Mouse (Mus musculus) heart, adult 11 months (tissue): ENCODE measurements around the gene Adora3.

Experiments used
- DNase-seq: peaks from one replicate; pipeline ENCODE4 v3.0.0; 2022

Adora3 gene

GRCm38 (mm10) chr3:105935033-105935432 is 64.4 kb downstream of the Adora3 start:
- peak; percentile 96 for DNase-seq

DNA sequence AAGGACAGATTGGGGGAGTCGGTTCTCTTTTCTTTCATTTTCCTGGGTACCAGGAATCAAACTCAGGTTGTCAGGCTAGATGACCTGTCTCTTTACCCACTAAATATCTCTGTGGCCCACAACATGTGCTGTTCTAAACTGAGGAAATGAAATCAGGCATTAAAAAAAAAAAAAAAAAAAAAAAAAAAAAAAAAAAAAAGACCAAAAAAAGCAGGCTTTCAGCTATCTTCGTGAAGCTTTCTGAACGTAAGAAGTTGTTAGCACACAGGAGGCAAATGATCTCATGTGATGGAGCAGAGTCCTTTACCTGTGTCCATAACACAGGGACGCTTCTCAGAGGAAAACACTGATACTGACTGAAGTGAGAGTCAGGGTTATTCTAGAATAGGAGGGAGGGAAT is 65.5 kb downstream of the Adora3 start:
- no peak for DNase-seq

- peak; percentile 70 for DNase-seq
Measured at GRCm38 (mm10) chr3:105951348-105951747, 80.7 kb downstream of the Adora3 start.

DNA sequence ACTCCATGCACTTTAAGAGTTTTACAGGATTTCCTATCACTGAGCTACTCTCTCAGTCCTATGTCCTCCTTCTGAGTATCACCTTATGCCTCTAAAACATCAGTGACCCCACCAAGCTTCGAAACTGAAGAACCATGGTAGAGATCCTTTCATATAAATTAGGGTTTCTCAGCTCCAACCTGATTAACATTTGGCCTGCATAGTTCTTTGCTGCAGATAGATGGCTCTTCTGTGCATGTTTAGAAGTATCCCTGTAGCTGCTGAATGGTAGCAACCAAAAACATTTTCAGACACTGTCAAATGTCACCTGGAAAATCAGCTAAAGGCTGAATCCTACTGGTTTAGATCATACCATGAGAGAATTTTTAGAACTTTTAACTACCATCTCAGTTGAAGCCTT is 86.6 kb downstream of the Adora3 start:
- DNase-seq: no peak

DNA sequence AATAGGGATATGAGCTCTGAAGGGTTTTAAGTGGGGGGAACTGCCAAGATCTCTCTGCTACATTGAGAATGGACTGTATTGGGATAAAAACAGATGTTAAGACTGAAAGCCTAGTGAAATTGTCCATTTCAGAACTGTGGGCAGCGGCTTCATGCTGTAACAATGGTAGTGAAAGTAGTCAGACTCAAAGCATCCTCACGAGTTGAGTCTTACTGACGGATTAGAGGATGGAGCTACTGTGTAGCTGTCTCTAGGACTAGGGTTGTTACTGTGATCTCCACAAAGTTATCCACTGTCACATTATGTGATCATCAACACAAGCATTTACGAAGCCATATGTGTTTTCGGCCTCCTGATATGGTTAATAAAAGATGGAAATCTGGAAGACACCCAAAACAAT is 87.5 kb downstream of the Adora3 start:
- no peak for DNase-seq
